Comparison of ENCODE assay signal across 9 mouse cellular contexts in genomic region chr8:80856606-80857005, GRCm38 (mm10). TPM values are rescaled to one million over a fixed set of nuclear protein-coding genes. Genes with fewer than 3 reads are reported as not detected.
A peak's percentile ranks its signal among the peaks of the same experiment; 100 is the strongest.
DNase-seq lines count a peak whose midpoint lies in the region; ATAC-seq and TF ChIP-seq lines count a peak whose summit lies in the region.
"Had no signal": no experiment of that assay in that cellular context is flagged by ENCODE, and none has a peak within 500 bp of the region (broad histone marks: within the 10 kb centered on the region; RNA-seq: fewer than 3 reads in every experiment).

No protein-coding gene starts in this region.

- H3K4me1 ChIP-seq in neural tube, embryonic 13.5 days (replicated peaks), result peaks cover 31% of the 10 kb centered on the region
- H3K4me1 ChIP-seq in kidney, embryonic 16.5 days (ENCODE audit: insufficient read depth, low read length), result peaks cover 43% of the 10 kb centered on the region
- H3K4me1 ChIP-seq in lung, postnatal 0 days (ENCODE audit: insufficient read depth, low read depth, low read length), result peaks cover 10% of the 10 kb centered on the region
- H3K4me1 ChIP-seq in liver, embryonic 11.5 days (replicated peaks; ENCODE audit: control insufficient read depth, insufficient read depth, low read length), result peaks cover 28% of the 10 kb centered on the region

- 0 out of 2 replicates have a peak, but pooled peaks have one; percentile 38 for ATAC-seq in neural tube, embryonic 13.5 days (ENCODE audit: low read depth)
- ATAC-seq in kidney, embryonic 16.5 days (ENCODE audit: low FRiP score, low TSS enrichment), result 0 out of 2 replicates have a peak, but pooled peaks have one; percentile 49
- ATAC-seq in lung, postnatal 0 days, result peak; percentile 46
- ATAC-seq in liver, embryonic 11.5 days (replicated peaks; ENCODE audit: low FRiP score), result no peak

- no peak overlapping the region for H3K27ac ChIP-seq in neural tube, embryonic 13.5 days (replicated peaks)
- H3K27ac ChIP-seq in kidney, embryonic 16.5 days (ENCODE audit: low read length), result 0 out of 2 replicates have a peak overlapping the region, but pooled peaks have one; percentile 2
- H3K27ac ChIP-seq in lung, postnatal 0 days (ENCODE audit: low read length), result peak overlapping the region; percentile 16; the same call in 1 of the 2 replicates
- no peak overlapping the region for H3K27ac ChIP-seq in liver, embryonic 11.5 days (ENCODE audit: low read depth, low read length)
- H3K27ac ChIP-seq: liver, embryonic 13.5 days had no signal

- no peaks in the 10 kb centered on the region for H3K27me3 ChIP-seq in neural tube, embryonic 13.5 days
- no peaks in the 10 kb centered on the region for H3K27me3 ChIP-seq in kidney, embryonic 16.5 days (ENCODE audit: insufficient read depth, low read length)
- H3K27me3 ChIP-seq in lung, postnatal 0 days (replicated peaks; ENCODE audit: insufficient read depth, low read length), result no peaks in the 10 kb centered on the region
- no peaks in the 10 kb centered on the region for H3K27me3 ChIP-seq in liver, embryonic 11.5 days (replicated peaks; ENCODE audit: control insufficient read depth, insufficient read depth, low read length)
- H3K27me3 ChIP-seq: liver, embryonic 13.5 days had no signal

- 64% methylated on average over 6 of the region's 6 CpGs for WGBS in neural tube, embryonic 13.5 days
- 69% methylated on average over 6 of the region's 6 CpGs for WGBS in kidney, embryonic 16.5 days
- WGBS in lung, postnatal 0 days, result 53% methylated on average over 6 of the region's 6 CpGs
- 87% methylated on average over 6 of the region's 6 CpGs for WGBS in liver, embryonic 11.5 days

- no peak overlapping the region for H3K4me2 ChIP-seq in neural tube, embryonic 13.5 days
- no peak overlapping the region for H3K4me2 ChIP-seq in kidney, embryonic 16.5 days (replicated peaks; ENCODE audit: low read depth, low read length)
- H3K4me2 ChIP-seq in lung, postnatal 0 days (replicated peaks; ENCODE audit: low read depth, low read length), result no peak overlapping the region
- H3K4me2 ChIP-seq in liver, embryonic 11.5 days, result no peak overlapping the region
- H3K4me2 ChIP-seq: liver, embryonic 13.5 days had no signal

- no peak overlapping the region for H3K4me3 ChIP-seq in neural tube, embryonic 13.5 days
- H3K4me3 ChIP-seq in kidney, embryonic 16.5 days (ENCODE audit: low read length), result no peak overlapping the region
- no peak overlapping the region for H3K4me3 ChIP-seq in lung, postnatal 0 days (ENCODE audit: low read depth, low read length)
- H3K4me3 ChIP-seq in liver, embryonic 11.5 days (ENCODE audit: low read depth, low read length), result no peak overlapping the region
- H3K4me3 ChIP-seq: liver, embryonic 13.5 days had no signal

- no peak for TF ChIP-seq CTCF in lung, postnatal 0 days (IDR thresholded peaks at IDR 0.05)

- no peak overlapping the region for H3K9ac ChIP-seq in neural tube, embryonic 13.5 days
- H3K9ac ChIP-seq in kidney, embryonic 16.5 days (replicated peaks; ENCODE audit: low read length), result no peak overlapping the region
- no peak overlapping the region for H3K9ac ChIP-seq in lung, postnatal 0 days (replicated peaks; ENCODE audit: low read depth)
- no peak overlapping the region for H3K9ac ChIP-seq in liver, embryonic 11.5 days (ENCODE audit: low read depth, low read length)
- H3K9ac ChIP-seq: liver, embryonic 13.5 days had no signal

- no peaks in the 10 kb centered on the region for H3K36me3 ChIP-seq in neural tube, embryonic 13.5 days
- no peaks in the 10 kb centered on the region for H3K36me3 ChIP-seq in kidney, embryonic 16.5 days (ENCODE audit: insufficient read depth, low read length)
- no peaks in the 10 kb centered on the region for H3K36me3 ChIP-seq in lung, postnatal 0 days (ENCODE audit: insufficient read depth, low read length)
- peaks cover 7% of the 10 kb centered on the region; the same call in 1 of the 2 replicates for H3K36me3 ChIP-seq in liver, embryonic 11.5 days (ENCODE audit: control insufficient read depth, insufficient read depth, low read length)

- no peak; the same call in 1 of the 2 replicates for TF ChIP-seq EP300 in lung, postnatal 0 days (IDR thresholded peaks at IDR 0.05)

- DNase-seq in adrenal gland, adult 2 months, result peak; percentile 55
- no peak for DNase-seq in adrenal gland, postnatal 4 days (ENCODE audit: low spot score in 2 of 2)
- DNase-seq in neural tube, embryonic 10.5 days (ENCODE audit: extremely low spot score, low spot score), result no peak
- peak; percentile 70 for DNase-seq in lung, postnatal 0 days (ENCODE audit: low spot score)
- DNase-seq in liver, embryonic 11.5 days (ENCODE audit: low spot score), result no peak
- DNase-seq in spleen, adult 18-20 months, result no peak
- DNase-seq: liver, embryonic 13.5 days had no signal

- H3K9me3 ChIP-seq in neural tube, embryonic 13.5 days, result no peaks in the 10 kb centered on the region
- H3K9me3 ChIP-seq in kidney, embryonic 16.5 days (ENCODE audit: low read length), result no peaks in the 10 kb centered on the region
- H3K9me3 ChIP-seq in lung, postnatal 0 days (ENCODE audit: low read length), result no peaks in the 10 kb centered on the region
- no peaks in the 10 kb centered on the region for H3K9me3 ChIP-seq in liver, embryonic 11.5 days (ENCODE audit: control insufficient read depth, low read length)
- H3K9me3 ChIP-seq: liver, embryonic 13.5 days had no signal

RNA-seq across cellular contexts. Expression of gene Gab1, which starts 23.7 kb away (rescaled TPM):
- 10 to 100 TPM; 15.1 to 16.2 TPM for total RNA-seq in adrenal gland, adult 2 months (2021)
- 11.9 and 13.1 TPM in 2 replicates for polyA plus RNA-seq in adrenal gland, adult 2 months (2012; rRNA removed)
- 10 to 100 TPM; 34.6 TPM for total RNA-seq in adrenal gland, postnatal 4 days (2021)
- polyA plus RNA-seq in neural tube, embryonic 13.5 days (2015; fragmentation: Nextera tagmentation; extraction: Ambion mirVana), result 12.8 and 14.2 TPM in 2 replicates
- polyA plus RNA-seq in kidney, embryonic 16.5 days (2015; fragmentation: Nextera tagmentation; extraction: Ambion mirVana), result 14.7 and 15.6 TPM in 2 replicates
- polyA plus RNA-seq in lung, postnatal 0 days (2015; fragmentation: Nextera tagmentation; extraction: Ambion mirVana), result 16.9 and 18.9 TPM in 2 replicates
- polyA plus RNA-seq in liver, embryonic 11.5 days (2014; fragmentation: Nextera tagmentation; extraction: Ambion mirVana), result 19.5 and 20.6 TPM in 2 replicates

Comparison
In these comparisons a context has a peak if more than half of its experiments do, and no peak if none do; other contexts are left out.
1. DNase-seq: peak in adrenal gland, adult 2 months (single experiment) and lung, postnatal 0 days (single experiment); none in adrenal gland, postnatal 4 days (0 of 2), neural tube, embryonic 10.5 days (single experiment), liver, embryonic 11.5 days (single experiment) and spleen, adult 18-20 months (0 of 2).
2. H3K27ac ChIP-seq: peak in kidney, embryonic 16.5 days (single experiment) and lung, postnatal 0 days (single experiment); none in neural tube, embryonic 13.5 days (single experiment) and liver, embryonic 11.5 days (single experiment).